Mouse (Mus musculus): Measurements from ENCODE around the gene T2.
"Not testable (repeated sequence)": the region's sequence is repeated elsewhere in the genome, so short reads cannot be mapped to it uniquely, and the experiment has no call there.

Gene T2

GRCm38 (mm10) chr17:8367514-8368480 lies 12.0 kb downstream of the T2 start:
- DNase-seq, result no peak

GRCm38 (mm10) chr17:8368570-8368969 lies 12.8 kb downstream of the T2 start:
- no peak for DNase-seq

DNA sequence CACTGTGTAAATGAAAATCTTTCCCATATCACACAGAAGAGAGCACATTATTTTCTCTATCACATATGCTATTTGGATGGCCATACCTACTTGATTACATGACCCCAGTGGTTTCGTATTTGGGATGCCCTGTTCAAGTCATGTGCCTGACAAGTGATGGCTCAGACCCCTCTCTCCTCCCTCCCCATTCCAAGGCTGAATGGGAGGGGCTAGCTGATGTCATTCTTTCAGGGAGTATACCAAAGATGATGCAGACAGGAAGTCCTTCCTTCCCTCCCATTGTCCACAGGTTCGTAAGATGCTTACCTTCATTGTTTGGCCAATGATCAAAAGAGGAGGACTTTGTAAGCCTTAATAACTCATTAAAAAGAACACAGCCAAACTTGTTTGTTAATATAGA lies 13.4 kb downstream of the T2 start:
- DNase-seq, result no peak

DNA sequence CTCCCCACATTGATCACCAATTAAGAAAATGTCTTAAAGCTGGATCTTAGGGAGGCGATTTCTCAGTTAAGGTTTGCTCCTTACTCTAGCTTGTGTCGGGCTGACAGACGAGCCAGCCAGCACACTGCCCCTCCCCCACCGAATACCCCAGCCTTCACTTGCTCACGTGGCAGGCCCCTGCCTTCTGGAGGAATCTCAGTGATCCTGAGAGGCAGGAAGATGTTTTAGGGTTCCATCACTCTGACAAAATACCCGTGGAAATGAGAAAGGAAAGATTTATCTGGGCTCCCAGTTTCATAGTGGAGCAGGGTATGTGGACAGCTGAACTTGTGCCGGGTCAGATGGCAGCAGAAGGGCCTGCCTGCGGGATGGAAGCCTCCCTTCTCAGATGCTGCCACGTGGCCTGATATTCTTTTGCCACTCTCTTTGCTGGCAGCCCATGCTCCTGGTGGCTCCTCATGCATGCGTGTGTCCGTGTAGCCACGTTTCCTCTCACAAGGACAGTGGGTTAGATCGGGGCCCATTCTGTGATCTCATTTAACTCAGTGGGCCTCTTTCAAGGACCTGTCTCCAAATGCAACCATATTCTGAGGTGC lies 14.9 kb downstream of the T2 start:
- DNase-seq, result no peak

DNA sequence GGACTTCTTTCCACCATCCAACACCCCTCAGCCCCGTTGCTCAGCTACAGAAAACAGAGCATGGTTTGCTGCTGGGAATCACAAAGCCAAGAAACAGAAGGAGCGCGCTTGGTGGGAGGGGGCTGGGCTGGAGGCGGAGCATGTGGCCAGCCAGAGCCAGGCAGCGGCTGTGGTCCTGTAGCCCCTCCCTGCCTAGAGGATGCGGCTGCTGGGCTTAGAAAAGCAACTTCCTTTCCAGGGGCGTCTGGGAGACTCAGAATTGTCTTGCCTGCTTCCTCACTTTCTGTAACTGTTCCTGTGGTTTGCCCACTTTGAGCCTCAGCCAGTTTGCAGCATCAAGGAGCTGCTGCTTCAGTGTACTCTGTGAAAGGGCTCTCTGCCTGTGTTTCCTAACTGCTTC lies 16.0 kb downstream of the T2 start:
- DNase-seq, result peak; percentile 18 to 37

- peak; percentile 49 to 71 for DNase-seq
Measured at GRCm38 (mm10) chr17:8372286-8373046, 16.7 kb downstream of the T2 start.

GRCm38 (mm10) chr17:8377298-8377697 lies 21.5 kb downstream of the T2 start:
- DNase-seq, result no peak

- no peak for DNase-seq
Measured at GRCm38 (mm10) chr17:8385441-8385840, 29.6 kb downstream of the T2 start.

DNA sequence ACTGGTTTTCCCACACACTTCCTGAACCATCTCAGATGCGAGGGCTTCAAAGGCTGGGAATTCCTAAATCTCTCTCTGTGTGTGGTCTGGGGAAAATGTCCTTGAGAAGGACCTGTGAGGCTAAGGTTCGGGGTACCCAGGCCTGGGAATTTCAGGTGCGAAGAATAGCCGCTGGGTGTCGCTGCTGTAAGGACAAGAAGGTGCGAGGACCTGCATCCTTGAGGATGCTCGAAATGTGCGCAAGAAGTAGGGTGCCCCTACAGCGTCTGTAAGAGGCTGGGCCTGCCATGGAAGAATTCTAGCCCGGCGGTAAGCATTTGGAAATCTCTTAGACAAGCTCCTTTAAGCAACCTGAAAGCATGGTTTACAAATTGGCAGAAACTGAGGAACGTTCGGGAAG lies 32.7 kb downstream of the T2 start:
- DNase-seq, result peak in 1 of 2 experiments; percentile 39

DNA sequence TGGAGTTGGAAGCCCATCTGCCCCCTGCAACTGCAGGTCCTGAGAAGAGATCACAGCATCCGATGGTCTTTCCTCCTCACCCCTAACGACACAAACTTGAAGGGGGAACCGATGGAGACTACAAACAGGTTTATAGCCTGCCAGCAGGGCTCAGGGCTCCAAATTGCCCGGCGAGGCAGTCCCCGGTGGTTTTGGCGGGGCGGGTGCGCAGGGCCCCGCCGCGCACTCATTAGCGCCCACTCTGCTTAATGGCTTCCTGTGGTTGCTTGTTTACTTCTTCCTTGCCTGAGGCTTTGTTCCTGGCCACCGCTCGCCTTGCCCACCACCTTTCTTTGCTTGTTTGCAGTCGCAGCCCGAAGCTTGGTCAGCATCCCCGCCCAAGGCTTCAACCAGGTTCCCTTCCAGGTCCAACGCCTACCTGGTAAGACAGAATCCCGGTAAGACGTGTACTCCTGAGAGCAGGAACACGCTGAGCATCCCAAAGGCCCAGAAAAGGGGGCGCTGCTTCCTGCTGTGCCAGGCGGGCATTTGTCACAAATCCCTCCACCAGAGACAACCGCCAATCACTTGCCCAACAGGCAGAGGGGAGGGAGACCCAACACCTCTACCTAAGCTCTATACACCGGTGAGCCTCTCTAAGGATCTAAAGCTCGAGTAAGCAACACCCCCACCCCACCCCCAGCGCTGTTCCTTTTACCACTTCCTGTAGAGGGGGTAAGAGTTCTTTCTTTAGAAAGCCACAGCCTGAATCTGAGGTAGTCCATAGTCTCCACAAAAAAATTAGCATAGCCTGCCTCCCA lies 33.4 kb downstream of the T2 start:
- peak in 1 of 2 experiments; percentile 3 for DNase-seq

GRCm38 (mm10) chr17:8389790-8390095 lies 34.0 kb downstream of the T2 start:
- DNase-seq, result no peak

DNA sequence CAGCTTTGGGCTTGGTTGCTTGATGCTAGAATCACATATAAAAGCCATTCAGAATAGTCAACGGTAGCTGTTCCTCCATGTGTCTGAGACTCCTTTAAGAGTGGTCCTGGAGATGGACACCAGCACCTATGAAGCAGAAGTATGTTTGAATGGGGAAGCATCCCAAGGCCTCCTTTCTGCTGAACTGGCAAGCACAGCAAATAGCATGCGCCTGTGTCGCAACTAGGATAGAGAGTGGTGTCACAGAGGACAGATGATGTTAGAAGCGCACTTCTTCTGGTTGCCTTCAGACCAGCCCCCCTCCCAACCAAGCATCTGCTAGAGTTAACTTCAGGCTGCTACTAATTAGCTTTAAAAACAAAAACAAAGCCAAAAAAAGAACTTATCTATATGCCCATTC lies 34.7 kb downstream of the T2 start:
- DNase-seq, result no peak

DNA sequence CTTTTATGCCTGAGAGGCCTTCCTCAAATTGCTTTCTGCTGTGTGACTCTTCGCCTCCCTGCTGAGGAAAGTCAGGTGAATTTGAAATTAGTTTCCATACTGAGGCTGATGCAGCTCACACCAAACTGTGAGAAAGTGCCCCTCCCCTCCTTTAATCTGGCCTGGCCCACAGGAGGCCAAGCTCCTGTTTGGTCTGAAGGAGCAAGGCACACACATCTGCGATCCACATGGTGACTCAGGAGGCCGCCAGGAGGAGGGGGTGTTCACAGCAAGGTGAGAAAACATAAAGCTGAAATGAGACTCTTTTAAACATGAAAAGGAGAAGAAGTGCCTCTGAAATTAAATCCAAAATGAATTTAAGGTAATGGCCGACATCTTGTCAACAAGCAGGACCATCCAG lies 40.6 kb downstream of the T2 start:
- DNase-seq, result no peak

GRCm38 (mm10) chr17:8397946-8398345 lies 42.2 kb downstream of the T2 start:
- no peak for DNase-seq

- not testable (repeated sequence) for DNase-seq
Measured at GRCm38 (mm10) chr17:8403932-8404331, 48.1 kb downstream of the T2 start.

GRCm38 (mm10) chr17:8406285-8406684 lies 50.5 kb downstream of the T2 start:
- DNase-seq, result no peak

GRCm38 (mm10) chr17:8408002-8408401 lies 52.2 kb downstream of the T2 start:
- DNase-seq, result not testable (repeated sequence)

GRCm38 (mm10) chr17:8408589-8409295 lies 53.0 kb downstream of the T2 start:
- no peak for DNase-seq

DNA sequence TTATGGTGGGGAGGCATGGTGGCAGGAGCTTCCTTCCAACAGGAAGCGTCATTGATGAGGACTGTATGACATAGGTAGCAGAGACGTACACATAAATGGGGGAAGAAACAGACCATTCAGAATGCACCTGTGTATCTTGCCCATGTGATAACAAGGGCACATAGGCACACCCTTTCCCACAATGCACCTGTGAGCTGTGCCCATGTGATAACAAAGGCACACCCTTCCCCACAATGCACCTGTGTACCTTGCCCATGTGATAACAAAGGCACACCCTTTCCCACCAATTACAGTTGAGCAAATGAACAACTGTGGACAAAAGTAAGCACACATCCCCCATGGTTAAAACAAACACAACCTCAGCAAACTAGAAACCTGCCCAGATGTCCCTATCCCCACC lies 54.5 kb downstream of the T2 start:
- no peak for DNase-seq

DNA sequence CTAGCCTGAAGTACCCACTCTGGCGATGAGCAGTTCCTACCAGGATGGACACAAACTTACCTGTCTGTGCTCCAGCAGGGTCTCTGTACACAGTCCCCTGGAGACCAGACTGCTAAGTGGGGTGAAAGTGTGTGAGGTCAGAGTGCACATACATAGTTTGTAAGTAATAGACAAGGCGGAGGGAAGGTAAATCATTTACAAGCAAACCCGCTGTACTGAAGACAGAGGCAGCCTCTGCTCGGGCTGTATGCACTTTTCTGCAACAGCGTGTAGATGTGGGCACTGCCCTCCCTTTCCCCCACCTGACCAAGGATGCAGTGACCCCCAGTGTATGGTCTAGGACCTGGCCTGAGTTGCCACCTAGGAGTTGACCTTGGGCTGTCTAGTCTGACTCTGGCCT lies 57.9 kb downstream of the T2 start:
- DNase-seq, result no peak

DNA sequence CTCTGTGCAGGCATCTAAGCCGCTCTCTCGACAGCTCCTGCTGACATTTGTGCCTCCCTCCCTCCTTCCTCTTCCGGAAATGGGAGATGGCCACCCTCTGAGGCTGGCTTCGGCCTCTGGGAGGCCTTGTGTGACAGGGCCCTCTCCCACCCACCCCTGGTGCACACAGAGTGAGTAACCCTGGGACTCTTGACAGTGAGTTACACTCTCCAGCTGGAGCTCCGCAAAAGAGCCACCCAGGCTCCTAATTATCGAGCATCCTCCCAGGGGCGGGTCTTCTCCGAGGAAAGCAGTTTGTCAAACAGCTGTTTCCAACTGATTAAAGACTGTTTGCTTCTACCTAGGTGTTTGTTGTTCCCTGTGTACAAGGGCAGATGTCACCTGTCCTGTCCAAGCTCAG lies 59.7 kb downstream of the T2 start:
- DNase-seq, result no peak

GRCm38 (mm10) chr17:8416865-8417264 lies 61.1 kb downstream of the T2 start:
- no peak for DNase-seq
